Mouse (Mus musculus): ENCODE measurements around the gene Mypn.

DNA sequence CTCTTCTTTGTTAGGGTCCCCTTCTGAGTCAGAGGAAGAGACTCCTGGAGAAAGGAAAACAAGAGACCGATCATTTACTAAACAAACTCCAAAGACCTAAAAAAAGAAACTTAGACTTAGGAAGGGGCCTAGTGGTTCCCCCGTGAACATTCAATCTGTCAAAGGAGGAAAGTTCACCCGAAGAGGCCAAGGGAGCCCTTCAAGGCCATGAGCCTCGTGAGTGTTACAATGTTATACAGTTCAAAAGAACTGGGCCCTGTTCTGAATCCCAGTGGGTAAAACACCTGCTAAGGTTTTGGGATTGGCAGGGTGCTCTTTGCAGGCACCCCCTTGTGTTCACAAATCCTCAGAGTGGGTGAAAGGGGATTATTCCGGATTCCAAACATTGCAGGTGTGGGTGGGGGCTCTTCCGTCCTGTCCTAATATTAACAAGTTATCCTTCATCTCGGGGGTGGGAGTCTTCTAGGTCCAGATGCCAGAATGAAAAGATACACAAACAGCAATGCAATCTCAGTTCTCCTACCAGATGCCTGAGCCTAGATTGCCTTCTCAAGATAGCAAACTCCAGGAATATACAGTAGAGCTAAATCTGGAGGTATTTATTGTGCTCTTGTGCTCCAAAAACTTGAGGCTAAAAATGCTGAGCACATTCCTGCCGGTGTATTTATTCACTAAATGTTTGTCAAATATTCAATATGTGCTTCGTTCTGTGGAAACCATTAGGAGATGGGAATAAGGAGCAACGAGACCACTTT lies 36.3 kb downstream of the Mypn start:
- TF ChIP-seq CTCF (IDR thresholded peaks at IDR 0.05; ENCODE audit: low read depth): no peak
- TF ChIP-seq EP300 (optimal IDR thresholded peaks at IDR 0.05): no peak
